8 mouse cellular contexts compared by ENCODE assay signal in genomic region chr1:194879324-194880233, GRCm38 (mm10). TPM values are rescaled to one million over a fixed set of nuclear protein-coding genes. Genes with fewer than 3 reads are reported as not detected.
DNase-seq lines count a peak whose midpoint lies in the region; ATAC-seq and TF ChIP-seq lines count a peak whose summit lies in the region.

No protein-coding gene starts in this region.

- H3K9me3 ChIP-seq in E14TG2a.4 (ENCODE audit: low read length) = no peaks in the 10 kb centered on the region
- H3K9me3 ChIP-seq in forebrain, embryonic 13.5 days (replicated peaks) = no peaks in the 10 kb centered on the region
- no peaks in the 10 kb centered on the region for H3K9me3 ChIP-seq in neural tube, embryonic 15.5 days (replicated peaks)

- H3K27ac ChIP-seq in forebrain, embryonic 13.5 days = no peak overlapping the region
- H3K27ac ChIP-seq in neural tube, embryonic 15.5 days (replicated peaks) = no peak overlapping the region

- ATAC-seq in forebrain, embryonic 13.5 days = peak; percentile 94
- peak; percentile 76 for ATAC-seq in neural tube, embryonic 15.5 days (ENCODE audit: low FRiP score)

- intact Hi-C loops in heart, postnatal 14 days (cut with DNase I) = loop anchor here (1.0 to 10.0 kb wide), 4 partner anchors 41 to 165 kb away; no protein-coding TSS in a partner anchor

- peak overlapping the region; percentile 39 for H3K4me2 ChIP-seq in forebrain, embryonic 13.5 days
- H3K4me2 ChIP-seq in neural tube, embryonic 15.5 days = peak overlapping the region; percentile 46

- no peaks in the 10 kb centered on the region for H3K36me3 ChIP-seq in E14TG2a.4 (ENCODE audit: insufficient read depth, low read length)
- no peaks in the 10 kb centered on the region for H3K36me3 ChIP-seq in forebrain, embryonic 13.5 days (ENCODE audit: poor library complexity, severe bottlenecking)
- no peaks in the 10 kb centered on the region for H3K36me3 ChIP-seq in neural tube, embryonic 15.5 days

- DNase-seq in c-Kit-positive CD71-positive TER-119-positive erythroid progenitor cells, embryonic 14.5 days (ENCODE audit: low spot score) = peak; percentile 84
- peak; percentile 98 for DNase-seq in heart, postnatal 14 days
- DNase-seq in layer of hippocampus, adult 11-12 months (ENCODE audit: low spot score) = peak; percentile 96
- DNase-seq in lung, adult 18-20 months = peak; percentile 94 to 95
- DNase-seq in testis, postnatal 14 days (ENCODE audit: low spot score) = peak; percentile 88

- H3K9ac ChIP-seq in forebrain, embryonic 13.5 days = no peak overlapping the region
- H3K9ac ChIP-seq in neural tube, embryonic 15.5 days (replicated peaks) = 0 out of 2 replicates have a peak overlapping the region, but pooled peaks have one; percentile 7

- peak; percentile 98 for TF ChIP-seq CTCF in E14TG2a.4 (conservative IDR thresholded peaks at IDR 0.05; ENCODE audit: low read length)

- peak overlapping the region; percentile 37 for H3K4me3 ChIP-seq in E14TG2a.4 (replicated peaks; ENCODE audit: low read length)
- no peak overlapping the region for H3K4me3 ChIP-seq in forebrain, embryonic 13.5 days
- no peak overlapping the region; the same call in 1 of the 2 replicates for H3K4me3 ChIP-seq in neural tube, embryonic 15.5 days (replicated peaks)

- peaks cover 9% of the 10 kb centered on the region; the same call in 1 of the 2 replicates for H3K27me3 ChIP-seq in E14TG2a.4 (ENCODE audit: insufficient read depth, low read length)
- no peaks in the 10 kb centered on the region for H3K27me3 ChIP-seq in forebrain, embryonic 13.5 days
- no peaks in the 10 kb centered on the region for H3K27me3 ChIP-seq in neural tube, embryonic 15.5 days (replicated peaks)

- WGBS in forebrain, embryonic 13.5 days = 24% methylated on average over 22 of the region's 22 CpGs
- WGBS in neural tube, embryonic 15.5 days = 23% methylated on average over 22 of the region's 22 CpGs

- H3K4me1 ChIP-seq in E14TG2a.4 (replicated peaks; ENCODE audit: low read depth, low read length) = peaks cover 4% of the 10 kb centered on the region
- H3K4me1 ChIP-seq in forebrain, embryonic 13.5 days = 0 out of 2 replicates have a peak, but pooled peaks cover 4% of the 10 kb centered on the region
- H3K4me1 ChIP-seq in neural tube, embryonic 15.5 days = peaks cover 6% of the 10 kb centered on the region

RNA-seq across cellular contexts. Expression of gene Cd34, which starts 59.0 kb away (rescaled TPM):
- 31.8 and 33.2 TPM in 2 replicates for polyA plus RNA-seq in forebrain, embryonic 13.5 days (2015; fragmentation: Nextera tagmentation; extraction: Ambion mirVana)
- 100 to 1,000 TPM; 187 to 190 TPM for total RNA-seq in heart, postnatal 14 days (2021)
- polyA plus RNA-seq in neural tube, embryonic 15.5 days (2015; fragmentation: Nextera tagmentation; extraction: Ambion mirVana) = 29.4 and 39.4 TPM in 2 replicates
